Mouse (Mus musculus): ENCODE measurements at regions not wholly inside any gene's neighbourhood (a gene's known extent, or its start where the extent isn't known, plus 50 kb on each side); places are given as distances from the start of the nearest gene placed in this dataset.

- WGBS: 64% methylated on average over 3 of the region's 3 CpGs
- ATAC-seq: no peak
- Histone ChIP-seq H3K27me3 (replicated peaks) (no peaks in the 10 kb centered on the region), H3K4me2 (replicated peaks) (no peak overlapping the region), H3K36me3 (no peaks in the 10 kb centered on the region), H3K9me3 (no peaks in the 10 kb centered on the region), H3K4me1 (replicated peaks) (no peaks in the 10 kb centered on the region), H3K4me3 (replicated peaks) (no peak overlapping the region), H3K27ac (no peak overlapping the region), H3K9ac (no peak overlapping the region)
Measured at GRCm38 (mm10) chr8:89139876-89140275, 95.9 kb upstream of the Sall1 start.

- WGBS: 48% methylated on average over 8 of the region's 8 CpGs
- no peaks in the 10 kb centered on the region for H3K27me3 ChIP-seq (replicated peaks)
- no peak overlapping the region for H3K27ac ChIP-seq
- no peak overlapping the region for H3K4me3 ChIP-seq (replicated peaks)
- no peaks in the 10 kb centered on the region for H3K36me3 ChIP-seq
- no peak overlapping the region for H3K4me2 ChIP-seq (replicated peaks)
- no peak for ATAC-seq
- H3K9me3 ChIP-seq: no peaks in the 10 kb centered on the region
- H3K4me1 ChIP-seq (replicated peaks): no peaks in the 10 kb centered on the region
- no peak overlapping the region for H3K9ac ChIP-seq
Measured at GRCm38 (mm10) chr8:89138416-89139125, 94.6 kb upstream of the Sall1 start.

GRCm38 (mm10) chr8:89134581-89135484 is 90.9 kb upstream of the Sall1 start:
- no peak for ATAC-seq
- H3K4me2 ChIP-seq (replicated peaks): no peak overlapping the region
- 75% methylated on average over 19 of the region's 19 CpGs for WGBS
- H3K27ac ChIP-seq: no peak overlapping the region
- H3K4me1 ChIP-seq (replicated peaks): no peaks in the 10 kb centered on the region
- H3K36me3 ChIP-seq: no peaks in the 10 kb centered on the region
- no peak overlapping the region for H3K4me3 ChIP-seq (replicated peaks)
- H3K27me3 ChIP-seq (replicated peaks): no peaks in the 10 kb centered on the region
- no peaks in the 10 kb centered on the region for H3K9me3 ChIP-seq
- H3K9ac ChIP-seq: no peak overlapping the region

GRCm38 (mm10) chr8:89134058-89134457 is 90.1 kb upstream of the Sall1 start:
- no peak overlapping the region for H3K9ac ChIP-seq
- 35% methylated on average over 5 of the region's 5 CpGs for WGBS
- H3K27ac ChIP-seq: no peak overlapping the region
- H3K4me1 ChIP-seq (replicated peaks): no peaks in the 10 kb centered on the region
- no peak overlapping the region for H3K4me3 ChIP-seq (replicated peaks)
- no peaks in the 10 kb centered on the region for H3K36me3 ChIP-seq
- no peak overlapping the region for H3K4me2 ChIP-seq (replicated peaks)
- no peaks in the 10 kb centered on the region for H3K9me3 ChIP-seq
- no peak for ATAC-seq
- H3K27me3 ChIP-seq (replicated peaks): no peaks in the 10 kb centered on the region

GRCm38 (mm10) chr8:89121051-89121450 is 77.1 kb upstream of the Sall1 start:
- H3K9me3 ChIP-seq: no peaks in the 10 kb centered on the region
- no peaks in the 10 kb centered on the region for H3K36me3 ChIP-seq
- H3K4me1 ChIP-seq (replicated peaks): no peaks in the 10 kb centered on the region
- no peak for ATAC-seq
- WGBS: 62% methylated on average over 6 of the region's 6 CpGs
- no peak overlapping the region for H3K9ac ChIP-seq
- H3K27ac ChIP-seq: no peak overlapping the region
- no peaks in the 10 kb centered on the region for H3K27me3 ChIP-seq (replicated peaks)
- no peak overlapping the region for H3K4me3 ChIP-seq (replicated peaks)
- no peak overlapping the region for H3K4me2 ChIP-seq (replicated peaks)

- H3K36me3 ChIP-seq: no peaks in the 10 kb centered on the region
- H3K4me3 ChIP-seq (replicated peaks): no peak overlapping the region
- no peak overlapping the region for H3K4me2 ChIP-seq (replicated peaks)
- ATAC-seq: no peak
- WGBS: 61% methylated on average over 15 of the region's 15 CpGs
- no peaks in the 10 kb centered on the region for H3K27me3 ChIP-seq (replicated peaks)
- no peak overlapping the region for H3K27ac ChIP-seq
- H3K4me1 ChIP-seq (replicated peaks): no peaks in the 10 kb centered on the region
- no peaks in the 10 kb centered on the region for H3K9me3 ChIP-seq
- H3K9ac ChIP-seq: no peak overlapping the region
Measured at GRCm38 (mm10) chr8:89107895-89108660, 64.1 kb upstream of the Sall1 start.

DNA sequence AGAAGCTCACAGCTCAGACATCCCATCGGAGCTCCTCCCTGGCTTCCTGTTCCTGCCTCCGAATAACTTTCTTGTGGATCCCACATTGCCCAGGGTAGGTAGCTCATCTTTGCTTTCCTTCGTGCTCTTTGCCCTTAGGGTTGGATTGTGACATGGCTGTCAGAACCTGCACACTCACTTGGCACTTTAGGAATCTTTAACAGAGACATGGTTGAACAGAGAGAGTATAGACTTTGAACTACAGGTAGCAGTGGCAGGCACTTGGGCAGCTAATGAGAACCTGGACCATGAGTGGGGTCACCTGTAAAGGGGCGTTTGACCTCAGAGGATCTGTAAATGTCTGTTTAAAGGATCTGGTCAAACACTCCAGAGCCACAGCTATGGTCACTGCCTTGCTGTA is 62.4 kb upstream of the Sall1 start:
- Histone ChIP-seq H3K27me3 (replicated peaks) (no peaks in the 10 kb centered on the region), H3K4me2 (replicated peaks) (no peak overlapping the region), H3K4me1 (replicated peaks) (no peaks in the 10 kb centered on the region), H3K36me3 (no peaks in the 10 kb centered on the region), H3K4me3 (replicated peaks) (no peak overlapping the region), H3K9ac (no peak overlapping the region), H3K9me3 (no peaks in the 10 kb centered on the region), H3K27ac (no peak overlapping the region)
- no peak for ATAC-seq
- WGBS: 82% methylated on average over 4 of the region's 4 CpGs

DNA sequence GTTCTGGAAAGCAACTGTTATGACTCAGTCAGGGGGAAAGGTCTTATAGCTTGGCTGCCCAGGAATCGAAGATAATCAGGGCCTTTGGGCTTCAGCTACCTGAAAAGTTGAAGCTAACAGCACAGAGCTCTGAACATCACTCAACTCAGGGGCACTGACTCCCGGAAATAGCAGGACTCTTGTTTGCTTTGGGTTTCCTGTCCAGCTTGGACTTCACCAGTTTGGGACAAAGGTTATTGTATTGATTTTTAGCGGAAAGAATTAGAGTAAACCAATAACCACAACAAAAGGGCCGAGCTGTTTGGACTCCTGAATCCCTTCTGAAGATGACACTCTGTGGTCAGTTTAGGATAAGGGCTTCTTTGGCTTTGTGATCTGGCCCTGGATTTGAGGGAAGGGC is 53.4 kb upstream of the Sall1 start:
- no peaks in the 10 kb centered on the region for H3K4me1 ChIP-seq (replicated peaks)
- no peak overlapping the region for H3K27ac ChIP-seq
- no peak overlapping the region for H3K9ac ChIP-seq
- no peaks in the 10 kb centered on the region for H3K27me3 ChIP-seq (replicated peaks)
- H3K36me3 ChIP-seq: no peaks in the 10 kb centered on the region
- no peak overlapping the region for H3K4me2 ChIP-seq (replicated peaks)
- H3K4me3 ChIP-seq (replicated peaks): no peak overlapping the region
- no peaks in the 10 kb centered on the region for H3K9me3 ChIP-seq
- no peak for ATAC-seq
- 68% methylated on average over 4 of the region's 4 CpGs for WGBS

Data from intestine, embryonic 15.5 days (tissue).